Mouse (Mus musculus) hindbrain, embryonic 14.5 days (tissue): ENCODE data around the gene Tmem63a. TPM values are rescaled to one million over a fixed set of nuclear protein-coding genes. Genes with fewer than 3 reads are reported as not detected.
"Not testable (repeated sequence)": the region's sequence is repeated elsewhere in the genome, so short reads cannot be mapped to it uniquely, and the experiment has no call there.

Experiments used
- ATAC-seq: fragments of 200-750 bp; cut with Nextera tagmentation; 2 replicates; pipeline ENCODE4 v1.8.0; 2017; ENCODE audit warnings: moderate number of reproducible peaks, mild to moderate bottlenecking, moderate TSS enrichment, moderate library complexity; ENCODE audit not compliant: low FRiP score
- DNase-seq: peaks from one replicate; pipeline ENCODE4 v3.0.0-alpha.2; 2015; ENCODE audit warnings: low spot score
- H3K27ac ChIP-seq: fragments of 300-500 bp; sonication (generic); 2 replicates; pipeline ENCODE4 v1.5.1; 2014; ENCODE audit warnings: mild to moderate bottlenecking, moderate library complexity
- H3K27me3 ChIP-seq: fragments of 300-500 bp; sonication (generic); 2 replicates; pipeline ENCODE4 v1.6.1; 2014; ENCODE audit warnings: mild to moderate bottlenecking, low read length, mixed read lengths; ENCODE audit not compliant: control insufficient read depth, insufficient read depth
- H3K36me3 ChIP-seq: fragments of 300-500 bp; sonication (generic); replicated peaks from 2 replicates; pipeline ENCODE4 v1.6.1; 2014; ENCODE audit not compliant: control insufficient read depth, insufficient read depth
- H3K4me1 ChIP-seq: fragments of 300-500 bp; sonication (generic); replicated peaks from 2 replicates; pipeline ENCODE4 v1.6.1; 2014; ENCODE audit warnings: antibody characterized with exemption, low read length, mixed read lengths; ENCODE audit not compliant: control insufficient read depth, insufficient read depth
- H3K4me2 ChIP-seq: fragments of 300-500 bp; sonication (generic); replicated peaks from 2 replicates; pipeline ENCODE4 v1.6.1; 2014; ENCODE audit warnings: mild to moderate bottlenecking, moderate library complexity
- H3K4me3 ChIP-seq: fragments of 300-500 bp; sonication (generic); replicated peaks from 2 replicates; pipeline ENCODE4 v1.5.1; 2014; ENCODE audit warnings: mild to moderate bottlenecking, low read length
- H3K9ac ChIP-seq: fragments of 300-500 bp; sonication (generic); 2 replicates; pipeline ENCODE4 v1.6.1; 2014
- H3K9me3 ChIP-seq: fragments of 300-500 bp; sonication (generic); 2 replicates; pipeline ENCODE4 v1.6.1; 2016; ENCODE audit warnings: low read length; ENCODE audit not compliant: control insufficient read depth
- WGBS: fragments of 180-500 bp; shearing (Covaris S2); extraction: QIAGEN DNeasy Blood & Tissue Kit; methylation state at CpG from one replicate; pipeline ENCODE4 v1.1.7; 2014; 5-methylcytosine and 5-hydroxymethylcytosine counted together
- polyA plus RNA-seq: library from polyadenylated mRNA; unstranded; fragments of >200 nt; fragmentation: Nextera tagmentation; extraction: Ambion mirVana; gene quantifications from 2 replicates; pipeline ENCODE4 v1.2.1, GENCODE M21; 2014

Gene Tmem63a
- polyA plus RNA-seq, 1 experiment from 2014 or later: 1.5 TPM

GRCm38 (mm10) chr1:180972941-180973340 is 30.8 kb downstream of the Tmem63a start:
- Histone ChIP-seq H3K4me3 (no peak overlapping the region), H3K27me3 (no peaks in the 10 kb centered on the region), H3K4me2 (no peak overlapping the region), H3K9me3 (no peaks in the 10 kb centered on the region), H3K36me3 (no peaks in the 10 kb centered on the region), H3K9ac (no peak overlapping the region), H3K27ac (no peak overlapping the region), H3K4me1 (no peaks in the 10 kb centered on the region)
- ATAC-seq (no peak), DNase-seq (no peak)
- 64% methylated on average over 9 of the region's 11 CpGs for WGBS

GRCm38 (mm10) chr1:180974126-180974746 is 32.1 kb downstream of the Tmem63a start:
- 66% methylated on average over 14 of the region's 14 CpGs for WGBS
- Histone ChIP-seq H3K36me3 (no peaks in the 10 kb centered on the region), H3K27me3 (no peaks in the 10 kb centered on the region), H3K4me3 (no peak overlapping the region), H3K4me1 (no peaks in the 10 kb centered on the region), H3K9me3 (no peaks in the 10 kb centered on the region), H3K27ac (no peak overlapping the region), H3K4me2 (no peak overlapping the region), H3K9ac (no peak overlapping the region)
- DNase-seq: peak; percentile 64
- ATAC-seq: no peak; the same call in 1 of the 2 replicates

- H3K4me3 ChIP-seq: no peak overlapping the region
- WGBS: 70% methylated on average over 4 of the region's 4 CpGs
- no peaks in the 10 kb centered on the region for H3K4me1 ChIP-seq
- ATAC-seq: no peak
- no peaks in the 10 kb centered on the region for H3K27me3 ChIP-seq
- no peak overlapping the region for H3K27ac ChIP-seq
- H3K9ac ChIP-seq: no peak overlapping the region
- H3K9me3 ChIP-seq: no peaks in the 10 kb centered on the region
- no peak overlapping the region for H3K4me2 ChIP-seq
- no peak for DNase-seq
- no peaks in the 10 kb centered on the region for H3K36me3 ChIP-seq
These were observed 34.1 kb downstream of the Tmem63a start for GRCm38 (mm10) chr1:180976110-180976679.

GRCm38 (mm10) chr1:180979484-180980251 is 37.5 kb downstream of the Tmem63a start:
- no peak for DNase-seq
- no peak for ATAC-seq
- Histone ChIP-seq H3K27me3 (no peaks in the 10 kb centered on the region), H3K27ac (no peak overlapping the region), H3K9ac (no peak overlapping the region), H3K4me1 (no peaks in the 10 kb centered on the region), H3K4me3 (no peak overlapping the region), H3K36me3 (no peaks in the 10 kb centered on the region), H3K4me2 (no peak overlapping the region), H3K9me3 (no peaks in the 10 kb centered on the region)
- 88% methylated on average over 24 of the region's 24 CpGs for WGBS

- H3K9ac ChIP-seq: no peak overlapping the region
- no peaks in the 10 kb centered on the region for H3K9me3 ChIP-seq
- no peaks in the 10 kb centered on the region for H3K4me1 ChIP-seq
- 58% methylated on average over 2 of the region's 2 CpGs for whole genome bisulfite sequencing
- no peak overlapping the region for H3K27ac ChIP-seq
- no peak overlapping the region for H3K4me3 ChIP-seq
- H3K4me2 ChIP-seq: no peak overlapping the region
- ATAC-seq (no peak), DNase-seq (no peak)
- no peaks in the 10 kb centered on the region for H3K36me3 ChIP-seq
- 0 out of 2 replicates have a peak, but pooled peaks cover 2% of the 10 kb centered on the region for H3K27me3 ChIP-seq
These were observed 38.3 kb downstream of the Tmem63a start for GRCm38 (mm10) chr1:180980464-180980863.

GRCm38 (mm10) chr1:180981298-180982046 is 39.3 kb downstream of the Tmem63a start:
- not testable (repeated sequence) for H3K4me2 ChIP-seq, H3K4me3 ChIP-seq, H3K9me3 ChIP-seq, DNase-seq, H3K4me1 ChIP-seq, H3K36me3 ChIP-seq, ATAC-seq, H3K27ac ChIP-seq, H3K9ac ChIP-seq, H3K27me3 ChIP-seq
- WGBS: 87% methylated on average over 7 of the region's 7 CpGs

- Histone ChIP-seq H3K9me3 (no peaks in the 10 kb centered on the region), H3K36me3 (no peaks in the 10 kb centered on the region), H3K9ac (no peak overlapping the region), H3K27ac (no peak overlapping the region), H3K4me1 (no peaks in the 10 kb centered on the region), H3K27me3 (0 out of 2 replicates have a peak, but pooled peaks cover 2% of the 10 kb centered on the region), H3K4me3 (no peak overlapping the region), H3K4me2 (no peak overlapping the region)
- WGBS: 91% methylated on average over 8 of the region's 8 CpGs
- ATAC-seq: no peak
- DNase-seq: no peak
These were observed 44.6 kb downstream of the Tmem63a start for GRCm38 (mm10) chr1:180986701-180987100.

GRCm38 (mm10) chr1:180987759-180988158 is 45.6 kb downstream of the Tmem63a start:
- WGBS: 3% methylated on average over 9 of the region's 9 CpGs
- ATAC-seq: peak; percentile 37; the same call in 1 of the 2 replicates
- H3K4me2 ChIP-seq: 0 out of 2 replicates have a peak overlapping the region, but pooled peaks have one; percentile 13
- no peak overlapping the region for H3K27ac ChIP-seq
- no peak overlapping the region for H3K4me3 ChIP-seq
- H3K27me3 ChIP-seq: 0 out of 2 replicates have a peak, but pooled peaks cover 2% of the 10 kb centered on the region
- H3K9ac ChIP-seq: no peak overlapping the region
- no peaks in the 10 kb centered on the region for H3K9me3 ChIP-seq
- no peaks in the 10 kb centered on the region for H3K36me3 ChIP-seq
- H3K4me1 ChIP-seq: no peaks in the 10 kb centered on the region
- DNase-seq: peak; percentile 85

GRCm38 (mm10) chr1:180990671-180991070 is 48.5 kb downstream of the Tmem63a start:
- DNase-seq (no peak), ATAC-seq (no peak)
- WGBS: 59% methylated on average over 3 of the region's 3 CpGs
- Histone ChIP-seq H3K4me1 (no peaks in the 10 kb centered on the region), H3K9me3 (no peaks in the 10 kb centered on the region), H3K27me3 (no peaks in the 10 kb centered on the region), H3K4me2 (no peak overlapping the region), H3K9ac (no peak overlapping the region), H3K4me3 (no peak overlapping the region), H3K27ac (no peak overlapping the region), H3K36me3 (no peaks in the 10 kb centered on the region)
